Mouse (Mus musculus) liver, embryonic 16.5 days (tissue): ENCODE measurements around the gene Tmem131. TPM values are rescaled to one million over a fixed set of nuclear protein-coding genes. Genes with fewer than 3 reads are reported as not detected.
"Not testable (repeated sequence)": the region's sequence is repeated elsewhere in the genome, so short reads cannot be mapped to it uniquely, and the experiment has no call there.

Source experiments
- ATAC-seq: fragments of 200-750 bp; cut with Nextera tagmentation; 2 replicates; pipeline ENCODE4 v1.8.0; 2017; ENCODE audit warnings: low read depth, mild to moderate bottlenecking, moderate number of reproducible peaks, moderate library complexity
- H3K27ac ChIP-seq: fragments of 300-500 bp; sonication (generic); 2 replicates; pipeline ENCODE4 v1.5.1; 2014; ENCODE audit warnings: mild to moderate bottlenecking, low read length
- H3K27me3 ChIP-seq: fragments of 300-500 bp; sonication (generic); 2 replicates; pipeline ENCODE4 v1.6.1; 2014; ENCODE audit warnings: low read depth, low read length, mixed read lengths; ENCODE audit not compliant: control insufficient read depth, insufficient read depth
- H3K36me3 ChIP-seq: fragments of 300-500 bp; sonication (generic); 2 replicates; pipeline ENCODE4 v1.6.1; 2014; ENCODE audit warnings: mild to moderate bottlenecking; ENCODE audit not compliant: control insufficient read depth, insufficient read depth
- H3K4me1 ChIP-seq: fragments of 300-500 bp; sonication (generic); 2 replicates; pipeline ENCODE4 v1.6.1; 2014; ENCODE audit warnings: low read depth, low read length, mixed read lengths; ENCODE audit not compliant: control insufficient read depth
- H3K4me2 ChIP-seq: fragments of 300-500 bp; sonication (generic); 2 replicates; pipeline ENCODE4 v1.6.1; 2014; ENCODE audit warnings: low read depth, low read length, mixed read lengths
- H3K4me3 ChIP-seq: fragments of 300-500 bp; sonication (generic); 2 replicates; pipeline ENCODE4 v1.5.1; 2014; ENCODE audit warnings: low read depth, mild to moderate bottlenecking, low read length
- H3K9ac ChIP-seq: fragments of 300-500 bp; sonication (generic); 2 replicates; pipeline ENCODE4 v1.6.1; 2014; ENCODE audit warnings: low read depth, low read length
- H3K9me3 ChIP-seq: fragments of 300-500 bp; sonication (generic); replicated peaks from 2 replicates; pipeline ENCODE4 v1.6.1; 2016; ENCODE audit warnings: low read length; ENCODE audit not compliant: control insufficient read depth
- WGBS: fragments of 180-500 bp; shearing (Covaris S2); extraction: QIAGEN DNeasy Blood & Tissue Kit; methylation state at CpG from one replicate; pipeline ENCODE4 v1.1.7; 2014; ENCODE audit not compliant: insufficient replicate concordance; 5-methylcytosine and 5-hydroxymethylcytosine counted together
- polyA plus RNA-seq: library from polyadenylated mRNA; unstranded; fragments of >200 nt; fragmentation: Nextera tagmentation; extraction: Ambion mirVana; gene quantifications from 2 replicates; pipeline ENCODE4 v1.2.1, GENCODE M21; 2015

The Tmem131 gene
- polyA plus RNA-seq, 1 experiment from 2014 or later, result 8.8 TPM

- peak; percentile 8 for ATAC-seq
- Histone ChIP-seq H3K27ac (peak overlapping the region; percentile 86), H3K9me3 (no peaks in the 10 kb centered on the region), H3K4me1 (peaks cover 93% of the 10 kb centered on the region), H3K4me2 (peak overlapping the region; percentile 56), H3K36me3 (no peaks in the 10 kb centered on the region; the same call in 1 of the 2 replicates), H3K9ac (peak overlapping the region; percentile 39), H3K4me3 (0 out of 2 replicates have a peak overlapping the region, but pooled peaks have one; percentile 8), H3K27me3 (no peaks in the 10 kb centered on the region)
- WGBS, result 39% methylated on average over 1 of the region's 1 CpGs
Measured at GRCm38 (mm10) chr1:36917423-36917822, 26.0 kb downstream of the Tmem131 start.

GRCm38 (mm10) chr1:36915200-36915580 lies 28.3 kb downstream of the Tmem131 start:
- H3K27me3 ChIP-seq, result no peaks in the 10 kb centered on the region
- whole genome bisulfite sequencing, result 76% methylated on average over 5 of the region's 5 CpGs
- H3K4me3 ChIP-seq, result no peak overlapping the region
- no peak for ATAC-seq
- peaks cover 78% of the 10 kb centered on the region for H3K4me1 ChIP-seq
- H3K9me3 ChIP-seq, result no peaks in the 10 kb centered on the region
- H3K36me3 ChIP-seq, result no peaks in the 10 kb centered on the region; the same call in 1 of the 2 replicates
- H3K4me2 ChIP-seq, result no peak overlapping the region
- peak overlapping the region; percentile 22; the same call in 1 of the 2 replicates for H3K27ac ChIP-seq
- H3K9ac ChIP-seq, result 0 out of 2 replicates have a peak overlapping the region, but pooled peaks have one; percentile 9

GRCm38 (mm10) chr1:36914455-36915199 lies 28.8 kb downstream of the Tmem131 start:
- H3K9ac ChIP-seq, result no peak overlapping the region
- H3K27me3 ChIP-seq, result no peaks in the 10 kb centered on the region
- no peak overlapping the region for H3K4me3 ChIP-seq
- H3K4me2 ChIP-seq, result no peak overlapping the region
- no peaks in the 10 kb centered on the region; the same call in 1 of the 2 replicates for H3K36me3 ChIP-seq
- whole genome bisulfite sequencing, result 20% methylated on average over 7 of the region's 7 CpGs
- H3K9me3 ChIP-seq, result no peaks in the 10 kb centered on the region
- H3K4me1 ChIP-seq, result peaks cover 78% of the 10 kb centered on the region
- peak overlapping the region; percentile 42; the same call in 1 of the 2 replicates for H3K27ac ChIP-seq
- ATAC-seq, result no peak

GRCm38 (mm10) chr1:36913806-36914205 lies 29.7 kb downstream of the Tmem131 start:
- H3K9ac ChIP-seq, result no peak overlapping the region
- H3K4me3 ChIP-seq, result no peak overlapping the region
- WGBS, result 55% methylated on average over 7 of the region's 7 CpGs
- H3K4me2 ChIP-seq, result no peak overlapping the region
- no peaks in the 10 kb centered on the region; the same call in 1 of the 2 replicates for H3K36me3 ChIP-seq
- H3K27me3 ChIP-seq, result no peaks in the 10 kb centered on the region
- H3K27ac ChIP-seq, result 0 out of 2 replicates have a peak overlapping the region, but pooled peaks have one; percentile 14
- ATAC-seq, result no peak
- no peaks in the 10 kb centered on the region for H3K9me3 ChIP-seq
- peaks cover 73% of the 10 kb centered on the region for H3K4me1 ChIP-seq

- H3K4me2 ChIP-seq, result no peak overlapping the region
- no peak overlapping the region for H3K9ac ChIP-seq
- H3K9me3 ChIP-seq, result no peaks in the 10 kb centered on the region
- H3K27me3 ChIP-seq, result no peaks in the 10 kb centered on the region
- no peak overlapping the region for H3K27ac ChIP-seq
- H3K4me1 ChIP-seq, result peaks cover 63% of the 10 kb centered on the region
- WGBS, result 81% methylated on average over 1 of the region's 1 CpGs
- H3K36me3 ChIP-seq, result peaks cover 1% of the 10 kb centered on the region
- ATAC-seq, result no peak
- H3K4me3 ChIP-seq, result no peak overlapping the region
Measured at GRCm38 (mm10) chr1:36912239-36912638, 31.2 kb downstream of the Tmem131 start.

GRCm38 (mm10) chr1:36911603-36912002 lies 31.9 kb downstream of the Tmem131 start:
- no peak for ATAC-seq
- WGBS, result 74% methylated on average over 3 of the region's 3 CpGs
- Histone ChIP-seq H3K9me3 (no peaks in the 10 kb centered on the region), H3K4me2 (no peak overlapping the region), H3K4me3 (no peak overlapping the region), H3K27ac (no peak overlapping the region), H3K36me3 (peaks cover 4% of the 10 kb centered on the region), H3K4me1 (peaks cover 57% of the 10 kb centered on the region), H3K9ac (no peak overlapping the region), H3K27me3 (no peaks in the 10 kb centered on the region)

- Histone ChIP-seq H3K27ac (no peak overlapping the region), H3K4me2 (no peak overlapping the region), H3K27me3 (no peaks in the 10 kb centered on the region), H3K36me3 (peaks cover 4% of the 10 kb centered on the region), H3K4me1 (peaks cover 48% of the 10 kb centered on the region), H3K4me3 (no peak overlapping the region), H3K9ac (no peak overlapping the region), H3K9me3 (no peaks in the 10 kb centered on the region)
- ATAC-seq, result no peak
- WGBS, result 79% methylated on average over 5 of the region's 5 CpGs
Measured at GRCm38 (mm10) chr1:36910397-36910796, 33.1 kb downstream of the Tmem131 start.

GRCm38 (mm10) chr1:36909965-36910364 lies 33.5 kb downstream of the Tmem131 start:
- H3K9me3 ChIP-seq, H3K27ac ChIP-seq, H3K4me3 ChIP-seq, H3K27me3 ChIP-seq, H3K4me2 ChIP-seq, H3K9ac ChIP-seq, ATAC-seq, H3K36me3 ChIP-seq: not testable (repeated sequence)
- peaks cover 47% of the 10 kb centered on the region for H3K4me1 ChIP-seq
- WGBS, result 80% methylated on average over 7 of the region's 7 CpGs

GRCm38 (mm10) chr1:36905216-36905615 lies 38.2 kb downstream of the Tmem131 start:
- Histone ChIP-seq H3K36me3 (peaks cover 4% of the 10 kb centered on the region), H3K9me3 (no peaks in the 10 kb centered on the region), H3K4me3 (no peak overlapping the region), H3K27ac (no peak overlapping the region), H3K9ac (no peak overlapping the region; the same call in 1 of the 2 replicates), H3K4me2 (no peak overlapping the region), H3K27me3 (no peaks in the 10 kb centered on the region), H3K4me1 (peaks cover 34% of the 10 kb centered on the region)
- ATAC-seq, result peak; percentile 14; the same call in 1 of the 2 replicates
- WGBS, result 73% methylated on average over 3 of the region's 3 CpGs
